11 mouse cellular contexts compared by ENCODE assay signal in genomic region chr16:91889831-91890230, GRCm38 (mm10).
DNase-seq lines count a peak whose midpoint lies in the region; ATAC-seq and TF ChIP-seq lines count a peak whose summit lies in the region.
"Had no signal": no experiment of that assay in that cellular context is flagged by ENCODE, and none has a peak within 500 bp of the region (broad histone marks: within the 10 kb centered on the region; RNA-seq: fewer than 3 reads in every experiment).

No protein-coding gene starts in this region.

- TF ChIP-seq EP300 in heart, adult 2 months (IDR thresholded peaks at IDR 0.05; ENCODE audit: insufficient read depth, low read depth, low read length): no peak
- no peak for TF ChIP-seq EP300 in lung, postnatal 0 days (IDR thresholded peaks at IDR 0.05)

- no peak overlapping the region for H3K4me3 ChIP-seq in heart, embryonic 15.5 days
- H3K4me3 ChIP-seq in heart, adult 2 months: no peak overlapping the region
- H3K4me3 ChIP-seq in lung, postnatal 0 days (ENCODE audit: low read depth, low read length): no peak overlapping the region
- H3K4me3 ChIP-seq in embryonic facial prominence, embryonic 13.5 days: no peak overlapping the region
- H3K4me3 ChIP-seq: neural tube, embryonic 15.5 days had no signal

- no peak; the same call in 1 of the 2 replicates for ATAC-seq in heart, embryonic 15.5 days (replicated peaks; ENCODE audit: insufficient number of reproducible peaks, insufficient read depth, low FRiP score, low read depth)
- peak; percentile 34; the same call in 1 of the 2 replicates for ATAC-seq in lung, postnatal 0 days
- ATAC-seq in embryonic facial prominence, embryonic 13.5 days (ENCODE audit: insufficient number of reproducible peaks, insufficient read depth, low FRiP score, low TSS enrichment, low read depth): 0 out of 2 replicates have a peak, but pooled peaks have one; percentile 4
- ATAC-seq: liver, postnatal 0 days had no signal

- H3K4me2 ChIP-seq in heart, embryonic 15.5 days: peak overlapping the region; percentile 30; the same call in 1 of the 2 replicates
- H3K4me2 ChIP-seq in lung, postnatal 0 days (replicated peaks; ENCODE audit: low read depth, low read length): no peak overlapping the region
- H3K4me2 ChIP-seq in embryonic facial prominence, embryonic 13.5 days: no peak overlapping the region
- H3K4me2 ChIP-seq: neural tube, embryonic 15.5 days had no signal

- no peak for DNase-seq in heart, adult 2 months
- peak; percentile 37 for DNase-seq in lung, postnatal 0 days (ENCODE audit: low spot score)
- DNase-seq in lung, adult 18-20 months: no peak
- DNase-seq in lung, postnatal 14 days: peak; percentile 22
- DNase-seq in thymus, adult 18-20 months: no peak
- DNase-seq: adrenal gland, adult 2 months; layer of hippocampus, postnatal 36 days; liver, postnatal 0 days had no signal

- no peaks in the 10 kb centered on the region for H3K79me2 ChIP-seq in heart, adult 2 months (replicated peaks; ENCODE audit: control insufficient read depth, insufficient read depth, low read length)

- peak overlapping the region; percentile 21; the same call in 1 of the 2 replicates for H3K9ac ChIP-seq in heart, embryonic 15.5 days
- H3K9ac ChIP-seq in heart, adult 2 months (ENCODE audit: low read depth, low read length): no peak overlapping the region
- H3K9ac ChIP-seq in lung, postnatal 0 days (replicated peaks; ENCODE audit: low read depth): no peak overlapping the region
- H3K9ac ChIP-seq in embryonic facial prominence, embryonic 13.5 days: no peak overlapping the region
- H3K9ac ChIP-seq: liver, postnatal 0 days; neural tube, embryonic 15.5 days had no signal

- H3K27me3 ChIP-seq in heart, embryonic 15.5 days: no peaks in the 10 kb centered on the region
- H3K27me3 ChIP-seq in heart, adult 2 months (ENCODE audit: control insufficient read depth, insufficient read depth, low read length): no peaks in the 10 kb centered on the region
- H3K27me3 ChIP-seq in lung, postnatal 0 days (replicated peaks; ENCODE audit: insufficient read depth, low read length): no peaks in the 10 kb centered on the region
- no peaks in the 10 kb centered on the region for H3K27me3 ChIP-seq in embryonic facial prominence, embryonic 13.5 days
- H3K27me3 ChIP-seq: neural tube, embryonic 15.5 days had no signal

- TF ChIP-seq POLR2A in heart, adult 2 months (IDR thresholded peaks at IDR 0.05; ENCODE audit: insufficient read depth, low read depth, low read length): no peak

- intact Hi-C loops in heart, adult 2 months (cut with DNase I): no loop called here

- no peak overlapping the region for H3K27ac ChIP-seq in heart, embryonic 15.5 days
- H3K27ac ChIP-seq in heart, adult 2 months: no peak overlapping the region
- H3K27ac ChIP-seq in lung, postnatal 0 days (ENCODE audit: low read length): no peak overlapping the region
- H3K27ac ChIP-seq in embryonic facial prominence, embryonic 13.5 days: no peak overlapping the region
- H3K27ac ChIP-seq: neural tube, embryonic 15.5 days had no signal

- no peaks in the 10 kb centered on the region for H3K36me3 ChIP-seq in heart, embryonic 15.5 days
- H3K36me3 ChIP-seq in heart, adult 2 months (ENCODE audit: control insufficient read depth, insufficient read depth, low read length): no peaks in the 10 kb centered on the region
- no peaks in the 10 kb centered on the region for H3K36me3 ChIP-seq in lung, postnatal 0 days (ENCODE audit: insufficient read depth, low read length)
- no peaks in the 10 kb centered on the region for H3K36me3 ChIP-seq in embryonic facial prominence, embryonic 13.5 days

- WGBS in heart, embryonic 15.5 days: 27% methylated on average over 12 of the region's 12 CpGs
- 19% methylated on average over 12 of the region's 12 CpGs for WGBS in heart, adult 2 months
- 39% methylated on average over 12 of the region's 12 CpGs for WGBS in lung, postnatal 0 days
- WGBS in embryonic facial prominence, embryonic 13.5 days: 49% methylated on average over 12 of the region's 12 CpGs

- peaks cover 9% of the 10 kb centered on the region; the same call in 1 of the 2 replicates for H3K4me1 ChIP-seq in heart, embryonic 15.5 days (replicated peaks)
- no peaks in the 10 kb centered on the region for H3K4me1 ChIP-seq in heart, adult 2 months (ENCODE audit: control insufficient read depth, insufficient read depth, low read length)
- H3K4me1 ChIP-seq in lung, postnatal 0 days (ENCODE audit: insufficient read depth, low read depth, low read length): no peaks in the 10 kb centered on the region
- peaks cover 22% of the 10 kb centered on the region for H3K4me1 ChIP-seq in embryonic facial prominence, embryonic 13.5 days

- no peaks in the 10 kb centered on the region for H3K9me3 ChIP-seq in heart, embryonic 15.5 days (replicated peaks)
- H3K9me3 ChIP-seq in lung, postnatal 0 days (ENCODE audit: low read length): no peaks in the 10 kb centered on the region
- H3K9me3 ChIP-seq in embryonic facial prominence, embryonic 13.5 days: no peaks in the 10 kb centered on the region
- H3K9me3 ChIP-seq: neural tube, embryonic 15.5 days had no signal

- no peak for TF ChIP-seq CTCF in heart, adult 2 months (IDR thresholded peaks at IDR 0.05)
- no peak for TF ChIP-seq CTCF in lung, postnatal 0 days (IDR thresholded peaks at IDR 0.05)

Comparison
In these comparisons a context has a peak if more than half of its experiments do, and no peak if none do; other contexts are left out.
1. DNase-seq: peak in lung, postnatal 0 days (single experiment) and lung, postnatal 14 days (single experiment); none in heart, adult 2 months (0 of 2), lung, adult 18-20 months (0 of 2) and thymus, adult 18-20 months (0 of 2).